Mouse (Mus musculus) G1E (cell line): Measurements from ENCODE around the gene Shbg.

ENCODE experiments used
- CTCF ChIP-seq: IDR thresholded peaks from 2 replicates; pipeline ENCODE4 v1.5.1; 2012; ENCODE audit warnings: low read depth, low read length, inconsistent platforms, mixed read lengths
- GATA1 ChIP-seq: IDR thresholded peaks from 2 replicates; pipeline ENCODE4 v1.6.1; 2012; ENCODE audit warnings: borderline replicate concordance, low read length, inconsistent platforms, mixed read lengths

- peak; percentile 51 for TF ChIP-seq CTCF
- TF ChIP-seq GATA1 = no peak
Measured at GRCm38 (mm10) chr11:69656617-69657461, 39.1 kb upstream of the Shbg start.
